In the genomic region with DNA sequence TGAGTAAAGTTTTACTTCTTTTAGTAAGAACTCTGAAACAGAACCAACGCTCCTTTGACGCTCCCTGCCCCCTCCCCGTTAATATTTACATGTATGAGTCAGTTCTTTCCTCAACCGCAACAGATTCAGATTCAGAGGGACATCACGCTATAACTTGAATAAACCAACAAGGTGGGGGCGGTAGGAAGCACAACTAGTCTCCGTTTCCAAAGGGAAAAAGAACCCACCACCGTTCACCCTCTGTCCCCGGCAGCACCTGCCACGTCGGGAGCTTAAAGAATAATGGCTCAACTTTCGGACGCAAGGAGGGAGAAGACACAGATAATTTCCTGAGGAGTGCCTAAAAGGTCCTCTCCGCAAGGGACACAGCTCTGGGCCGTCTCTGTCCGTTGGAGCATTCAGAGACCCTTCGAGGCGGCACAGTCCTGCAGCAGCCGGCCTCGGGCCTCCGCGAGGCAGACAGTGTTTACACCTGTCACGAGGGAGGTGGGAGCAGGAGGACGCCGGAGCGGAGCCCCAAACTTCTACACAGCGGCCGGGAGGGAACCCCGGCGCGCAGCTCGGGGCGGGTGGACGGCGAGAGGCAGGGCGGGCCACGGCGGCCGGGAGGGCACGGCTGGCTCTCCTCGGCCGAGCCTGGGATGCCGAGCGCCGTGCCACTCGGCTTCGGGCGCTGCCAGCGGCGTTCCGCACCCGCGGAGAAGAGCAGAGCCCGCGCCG, we compare ENCODE assay signal across 1 mouse cellular context.
TF ChIP-seq lines count a peak whose summit lies in the region.

No protein-coding gene starts in this region.

TF ChIP-seq in MEL, 35 proteins besides CTCF, POLR2A, EP300 and RAD21 (continued from another document):
- TF ChIP-seq TBP (IDR thresholded peaks at IDR 0.05; ENCODE audit: low read depth, low read length): no peak
- no peak for TF ChIP-seq CHD2 (IDR thresholded peaks at IDR 0.05; ENCODE audit: low read length)
TF ChIP-seq in MEL: peak in this region for 5.
